Mouse (Mus musculus) neural tube, embryonic 15.5 days (tissue): ENCODE measurements at regions not wholly inside any gene's neighbourhood (a gene's known extent, or its start where the extent isn't known, plus 50 kb on each side); places are given as distances from the start of the nearest gene placed in this dataset.

ENCODE experiments used
- ATAC-seq: fragments of 200-750 bp; cut with Nextera tagmentation; 2 replicates; pipeline ENCODE4 v1.8.0; 2017; ENCODE audit warnings: mild to moderate bottlenecking, moderate TSS enrichment, moderate library complexity; ENCODE audit not compliant: low FRiP score
- H3K27ac ChIP-seq: fragments of 300-500 bp; sonication (generic); replicated peaks from 2 replicates; pipeline ENCODE4 v1.5.1; 2015; ENCODE audit warnings: mild to moderate bottlenecking, inconsistent platforms
- H3K27me3 ChIP-seq: fragments of 300-500 bp; sonication (generic); replicated peaks from 2 replicates; pipeline ENCODE4 v1.6.1; 2015; ENCODE audit warnings: inconsistent platforms
- H3K36me3 ChIP-seq: fragments of 300-500 bp; sonication (generic); 2 replicates; pipeline ENCODE4 v1.6.1; 2015; ENCODE audit warnings: inconsistent platforms
- H3K4me1 ChIP-seq: fragments of 300-500 bp; sonication (generic); 2 replicates; pipeline ENCODE4 v1.6.1; 2015; ENCODE audit warnings: inconsistent platforms
- H3K4me2 ChIP-seq: fragments of 300-500 bp; sonication (generic); 2 replicates; pipeline ENCODE4 v1.6.1; 2015; ENCODE audit warnings: inconsistent platforms, mild to moderate bottlenecking, moderate library complexity
- H3K4me3 ChIP-seq: fragments of 300-500 bp; sonication (generic); replicated peaks from 2 replicates; pipeline ENCODE4 v1.5.1; 2015; ENCODE audit warnings: mild to moderate bottlenecking, inconsistent platforms
- H3K9ac ChIP-seq: fragments of 300-500 bp; sonication (generic); replicated peaks from 2 replicates; pipeline ENCODE4 v1.6.1; 2015; ENCODE audit warnings: mild to moderate bottlenecking, inconsistent platforms
- H3K9me3 ChIP-seq: fragments of 300-500 bp; sonication (generic); replicated peaks from 2 replicates; pipeline ENCODE4 v1.6.1; 2016; ENCODE audit warnings: inconsistent platforms
- WGBS: fragments of 180-500 bp; shearing (Covaris S2); methylation state at CpG from one replicate; pipeline ENCODE4 v1.1.7; 2015; ENCODE audit warnings: mixed read lengths; 5-methylcytosine and 5-hydroxymethylcytosine counted together

GRCm38 (mm10) chr2:117008922-117009321 is 112.3 kb upstream of the Spred1 start:
- H3K36me3 ChIP-seq = no peaks in the 10 kb centered on the region
- no peak overlapping the region for H3K9ac ChIP-seq
- no peaks in the 10 kb centered on the region for H3K9me3 ChIP-seq
- ATAC-seq = no peak
- no peaks in the 10 kb centered on the region for H3K27me3 ChIP-seq
- H3K27ac ChIP-seq = no peak overlapping the region
- H3K4me2 ChIP-seq = no peak overlapping the region
- no peaks in the 10 kb centered on the region for H3K4me1 ChIP-seq
- H3K4me3 ChIP-seq = no peak overlapping the region

GRCm38 (mm10) chr2:117010001-117010400 is 111.2 kb upstream of the Spred1 start:
- no peak for ATAC-seq
- no peaks in the 10 kb centered on the region for H3K27me3 ChIP-seq
- H3K4me2 ChIP-seq = no peak overlapping the region
- no peak overlapping the region for H3K9ac ChIP-seq
- H3K36me3 ChIP-seq = no peaks in the 10 kb centered on the region
- no peaks in the 10 kb centered on the region for H3K9me3 ChIP-seq
- no peaks in the 10 kb centered on the region for H3K4me1 ChIP-seq
- H3K27ac ChIP-seq = no peak overlapping the region
- 90% methylated on average over 6 of the region's 6 CpGs for WGBS
- no peak overlapping the region for H3K4me3 ChIP-seq

DNA sequence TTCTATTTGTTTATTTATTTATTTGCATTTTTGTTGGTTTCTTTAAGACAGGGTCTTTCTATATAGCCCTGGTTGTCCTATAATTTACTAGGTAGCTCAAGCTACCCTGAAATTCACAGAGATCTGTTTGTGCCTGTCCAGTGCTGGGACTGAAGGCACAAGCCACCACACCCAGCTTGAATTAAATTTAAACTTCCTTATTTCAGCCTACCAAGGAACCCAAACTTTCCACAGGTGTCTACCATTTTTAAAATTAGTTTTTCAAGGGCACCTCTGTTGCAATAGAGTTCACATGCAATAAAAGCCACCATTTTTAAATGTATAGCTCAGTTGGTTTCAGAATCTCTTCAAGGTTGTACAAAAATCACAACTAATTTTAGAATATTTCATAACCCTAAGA is 110.2 kb upstream of the Spred1 start:
- no peak overlapping the region for H3K27ac ChIP-seq
- H3K27me3 ChIP-seq = no peaks in the 10 kb centered on the region
- H3K4me3 ChIP-seq = no peak overlapping the region
- H3K9me3 ChIP-seq = no peaks in the 10 kb centered on the region
- H3K4me2 ChIP-seq = no peak overlapping the region
- ATAC-seq = no peak
- H3K9ac ChIP-seq = no peak overlapping the region
- H3K4me1 ChIP-seq = no peaks in the 10 kb centered on the region
- no peaks in the 10 kb centered on the region for H3K36me3 ChIP-seq

GRCm38 (mm10) chr2:117017921-117018651 is 103.1 kb upstream of the Spred1 start:
- WGBS = 62% methylated on average over 12 of the region's 12 CpGs
- H3K9me3 ChIP-seq = no peaks in the 10 kb centered on the region
- no peak for ATAC-seq
- no peaks in the 10 kb centered on the region for H3K36me3 ChIP-seq
- no peak overlapping the region for H3K4me3 ChIP-seq
- H3K9ac ChIP-seq = no peak overlapping the region
- H3K4me2 ChIP-seq = no peak overlapping the region
- H3K27ac ChIP-seq = no peak overlapping the region
- no peaks in the 10 kb centered on the region for H3K27me3 ChIP-seq
- H3K4me1 ChIP-seq = 0 out of 2 replicates have a peak, but pooled peaks cover 2% of the 10 kb centered on the region

GRCm38 (mm10) chr2:117018917-117019538 is 102.1 kb upstream of the Spred1 start:
- H3K9ac ChIP-seq = no peak overlapping the region
- no peak overlapping the region for H3K4me2 ChIP-seq
- no peaks in the 10 kb centered on the region for H3K9me3 ChIP-seq
- H3K36me3 ChIP-seq = no peaks in the 10 kb centered on the region
- H3K4me3 ChIP-seq = no peak overlapping the region
- 0 out of 2 replicates have a peak, but pooled peaks cover 2% of the 10 kb centered on the region for H3K4me1 ChIP-seq
- ATAC-seq = no peak
- H3K27me3 ChIP-seq = no peaks in the 10 kb centered on the region
- H3K27ac ChIP-seq = no peak overlapping the region
- 38% methylated on average over 6 of the region's 6 CpGs for WGBS

GRCm38 (mm10) chr2:117019552-117019951 is 101.6 kb upstream of the Spred1 start:
- H3K27ac ChIP-seq = no peak overlapping the region
- H3K9ac ChIP-seq = no peak overlapping the region
- whole genome bisulfite sequencing = 75% methylated on average over 1 of the region's 1 CpGs
- H3K36me3 ChIP-seq = no peaks in the 10 kb centered on the region
- H3K4me1 ChIP-seq = 0 out of 2 replicates have a peak, but pooled peaks cover 2% of the 10 kb centered on the region
- no peaks in the 10 kb centered on the region for H3K27me3 ChIP-seq
- H3K4me3 ChIP-seq = no peak overlapping the region
- H3K4me2 ChIP-seq = no peak overlapping the region
- no peak for ATAC-seq
- H3K9me3 ChIP-seq = no peaks in the 10 kb centered on the region

DNA sequence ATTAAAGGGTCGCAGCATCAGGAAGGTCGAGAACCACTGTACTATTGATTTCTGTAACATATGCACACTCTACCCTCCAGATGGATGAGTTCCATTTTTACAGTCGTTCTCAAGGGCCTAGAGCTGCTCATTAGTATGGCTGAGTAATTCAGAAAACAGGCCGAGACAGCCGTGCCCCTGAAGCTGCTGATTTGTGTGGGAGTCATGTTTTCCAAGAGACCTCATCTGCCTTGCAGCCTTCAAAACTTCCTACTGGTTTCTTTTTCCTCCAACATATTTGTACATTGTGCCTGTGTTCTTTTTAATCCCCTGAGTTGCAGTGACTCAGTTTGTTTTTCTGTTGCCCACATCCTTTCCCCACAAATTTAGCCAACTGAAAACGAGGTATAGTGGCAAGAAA is 99.4 kb upstream of the Spred1 start:
- H3K4me1 ChIP-seq = 0 out of 2 replicates have a peak, but pooled peaks cover 2% of the 10 kb centered on the region

DNA sequence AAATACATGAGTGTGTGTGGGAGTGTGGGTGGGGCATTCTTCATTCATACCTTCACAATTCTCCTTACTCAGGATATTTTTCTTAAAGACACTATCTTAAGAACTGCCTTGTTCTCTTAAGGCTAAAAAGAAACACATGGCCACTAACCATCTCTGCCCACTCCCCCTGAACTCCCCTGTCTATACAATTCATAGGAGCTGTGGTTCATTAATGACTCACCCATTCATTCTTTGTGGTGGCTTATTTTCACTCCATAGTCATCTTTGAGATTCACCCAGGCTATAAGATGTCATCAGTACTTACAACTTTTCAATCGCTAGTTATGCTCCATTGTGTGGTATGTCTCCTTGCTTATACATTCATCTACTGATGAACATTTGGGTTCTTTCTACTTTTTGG is 97.7 kb upstream of the Spred1 start:
- Histone ChIP-seq H3K9ac (no peak overlapping the region), H3K4me3 (no peak overlapping the region), H3K36me3 (no peaks in the 10 kb centered on the region), H3K27ac (no peak overlapping the region), H3K27me3 (no peaks in the 10 kb centered on the region), H3K4me2 (no peak overlapping the region), H3K9me3 (no peaks in the 10 kb centered on the region), H3K4me1 (no peaks in the 10 kb centered on the region)
- ATAC-seq = no peak
- WGBS = 95% methylated on average over 1 of the region's 1 CpGs

More for the DNA sequence above, 99.4 kb upstream of the Spred1 start:
- ATAC-seq = no peak
- H3K9me3 ChIP-seq = no peaks in the 10 kb centered on the region
- H3K9ac ChIP-seq = no peak overlapping the region
- H3K36me3 ChIP-seq = no peaks in the 10 kb centered on the region
- H3K4me2 ChIP-seq = no peak overlapping the region
- H3K27ac ChIP-seq = no peak overlapping the region
- 35% methylated on average over 6 of the region's 6 CpGs for WGBS
- H3K4me3 ChIP-seq = no peak overlapping the region
- no peaks in the 10 kb centered on the region for H3K27me3 ChIP-seq

DNA sequence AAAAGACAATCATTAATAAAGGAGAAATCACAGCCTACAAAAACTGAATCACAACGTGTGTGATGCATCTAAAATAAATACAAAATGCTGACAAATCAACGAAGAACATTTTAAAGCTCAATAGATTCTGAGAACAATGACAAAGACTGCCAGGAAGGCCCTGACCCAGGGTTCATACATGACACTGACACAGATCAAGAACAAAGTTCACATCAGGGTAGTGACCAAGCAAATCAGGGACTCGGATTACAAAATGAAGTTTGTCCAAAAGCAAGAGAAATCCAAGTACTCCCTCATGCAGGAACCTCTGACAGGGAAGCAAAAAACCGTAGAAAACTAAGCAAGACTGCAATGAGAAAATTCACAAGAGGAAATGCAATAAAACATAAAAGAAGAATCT is 94.1 kb upstream of the Spred1 start:
- H3K36me3 ChIP-seq = no peaks in the 10 kb centered on the region
- H3K9me3 ChIP-seq = no peaks in the 10 kb centered on the region
- no peak overlapping the region for H3K27ac ChIP-seq
- no peak overlapping the region for H3K9ac ChIP-seq
- H3K4me3 ChIP-seq = no peak overlapping the region
- H3K27me3 ChIP-seq = no peaks in the 10 kb centered on the region
- H3K4me1 ChIP-seq = no peaks in the 10 kb centered on the region
- H3K4me2 ChIP-seq = no peak overlapping the region
- 65% methylated on average over 4 of the region's 4 CpGs for WGBS
- ATAC-seq = no peak

- Histone ChIP-seq H3K27me3 (no peaks in the 10 kb centered on the region), H3K4me1 (no peaks in the 10 kb centered on the region), H3K4me2 (no peak overlapping the region), H3K4me3 (no peak overlapping the region), H3K9me3 (no peaks in the 10 kb centered on the region), H3K27ac (no peak overlapping the region), H3K9ac (no peak overlapping the region), H3K36me3 (no peaks in the 10 kb centered on the region)
- WGBS = 68% methylated on average over 6 of the region's 6 CpGs
- ATAC-seq = no peak
These were observed 92.4 kb upstream of the Spred1 start for GRCm38 (mm10) chr2:117028771-117029170.

- H3K9ac ChIP-seq = no peak overlapping the region
- no peaks in the 10 kb centered on the region for H3K9me3 ChIP-seq
- H3K4me2 ChIP-seq = no peak overlapping the region
- H3K4me3 ChIP-seq = no peak overlapping the region
- no peak for ATAC-seq
- H3K36me3 ChIP-seq = no peaks in the 10 kb centered on the region
- 88% methylated on average over 8 of the region's 8 CpGs for WGBS
- H3K27me3 ChIP-seq = no peaks in the 10 kb centered on the region
- no peak overlapping the region for H3K27ac ChIP-seq
- no peaks in the 10 kb centered on the region for H3K4me1 ChIP-seq
These were observed 84.8 kb upstream of the Spred1 start for GRCm38 (mm10) chr2:117036197-117036872.

DNA sequence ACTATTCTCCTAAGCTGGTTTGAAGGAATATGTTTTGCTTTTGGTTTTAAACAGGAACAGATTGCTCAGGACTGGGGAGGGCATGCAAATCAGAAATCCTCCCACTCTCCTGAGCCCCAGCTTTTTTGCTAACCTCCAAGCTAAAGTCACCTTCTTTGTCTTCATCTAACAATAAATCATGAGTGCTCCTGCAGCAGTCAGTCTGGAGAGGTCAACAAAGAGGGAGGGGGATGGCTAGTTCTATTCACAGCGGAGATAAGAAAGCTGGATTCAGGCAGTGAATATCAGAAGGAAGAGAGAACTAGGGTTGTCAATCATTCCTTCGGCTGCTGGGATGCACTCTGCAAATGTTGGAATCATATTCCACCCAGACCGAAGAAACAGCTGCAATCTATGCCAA is 81.0 kb upstream of the Spred1 start:
- Histone ChIP-seq H3K9me3 (no peaks in the 10 kb centered on the region), H3K27me3 (no peaks in the 10 kb centered on the region), H3K9ac (no peak overlapping the region), H3K36me3 (no peaks in the 10 kb centered on the region), H3K4me3 (no peak overlapping the region), H3K4me1 (no peaks in the 10 kb centered on the region), H3K4me2 (no peak overlapping the region), H3K27ac (no peak overlapping the region)
- WGBS = 35% methylated on average over 3 of the region's 3 CpGs
- ATAC-seq = no peak
